Mouse (Mus musculus) megakaryocyte progenitor cell, adult 5-6 weeks (primary cell): ENCODE data around the gene Rassf3. TPM values are rescaled to one million over a fixed set of nuclear protein-coding genes. Genes with fewer than 3 reads are reported as not detected.
A peak's percentile ranks its signal among the peaks of the same experiment; 100 is the strongest.

ENCODE experiments used
- ATAC-seq: replicated peaks from 2 replicates; pipeline ENCODE4 v1.8.0; 2016; ENCODE audit warnings: mild to moderate bottlenecking, moderate TSS enrichment, inconsistent platforms; ENCODE audit not compliant: poor library complexity
- total RNA-seq, 2 experiments: library from RNA; stranded (forward) in 1 of 2; stranded (reverse) in 1 of 2; fragments of 157-497, 149-512 nt in 1 of 2; fragments of 200-1000 nt in 1 of 2; gene quantifications; 2 replicates each; pipeline versions ENCODE4 v1.2.3 to v1.2.4; 2015 to 2017

Rassf3 gene
- total RNA-seq, 2 experiments from 2014 or later = 18.2 to 24.7 TPM

- peak; percentile 32 for ATAC-seq
Measured at GRCm38 (mm10) chr10:121432041-121432634, 44.0 kb downstream of the Rassf3 start.

- ATAC-seq = no peak
Measured at GRCm38 (mm10) chr10:121430764-121431540, 45.2 kb downstream of the Rassf3 start.

GRCm38 (mm10) chr10:121429981-121430682, 46.0 kb downstream of the Rassf3 start:
- no peak for ATAC-seq

- no peak for ATAC-seq
Measured at GRCm38 (mm10) chr10:121429581-121429980, 46.6 kb downstream of the Rassf3 start.

- ATAC-seq = peak; percentile 23
Measured at GRCm38 (mm10) chr10:121429089-121429488, 47.1 kb downstream of the Rassf3 start.

GRCm38 (mm10) chr10:121428011-121428711, 48.0 kb downstream of the Rassf3 start:
- no peak for ATAC-seq

GRCm38 (mm10) chr10:121427136-121427535, 49.0 kb downstream of the Rassf3 start:
- ATAC-seq = peak; percentile 52

GRCm38 (mm10) chr10:121426458-121427070, 49.6 kb downstream of the Rassf3 start:
- ATAC-seq = peak; percentile 26

GRCm38 (mm10) chr10:121425506-121426025, 50.6 kb downstream of the Rassf3 start:
- no peak for ATAC-seq

- no peak for ATAC-seq
Measured at GRCm38 (mm10) chr10:121425079-121425478, 51.1 kb downstream of the Rassf3 start.

- no peak for ATAC-seq
Measured at GRCm38 (mm10) chr10:121424455-121424854, 51.7 kb downstream of the Rassf3 start.

GRCm38 (mm10) chr10:121423541-121424349, 52.4 kb downstream of the Rassf3 start:
- no peak for ATAC-seq

- no peak for ATAC-seq
Measured at GRCm38 (mm10) chr10:121422294-121422693, 53.9 kb downstream of the Rassf3 start.

- no peak for ATAC-seq
Measured at GRCm38 (mm10) chr10:121421657-121422290, 54.4 kb downstream of the Rassf3 start.

- ATAC-seq = no peak
Measured at GRCm38 (mm10) chr10:121421023-121421422, 55.1 kb downstream of the Rassf3 start.

- peak; percentile 85 for ATAC-seq
Measured at GRCm38 (mm10) chr10:121419640-121420470, 56.3 kb downstream of the Rassf3 start.

GRCm38 (mm10) chr10:121418835-121419234, 57.3 kb downstream of the Rassf3 start:
- no peak for ATAC-seq

- no peak for ATAC-seq
Measured at GRCm38 (mm10) chr10:121414127-121414526, 62.0 kb downstream of the Rassf3 start.
